Comparison of ENCODE assay signal across 7 mouse cellular contexts in the genomic region with DNA sequence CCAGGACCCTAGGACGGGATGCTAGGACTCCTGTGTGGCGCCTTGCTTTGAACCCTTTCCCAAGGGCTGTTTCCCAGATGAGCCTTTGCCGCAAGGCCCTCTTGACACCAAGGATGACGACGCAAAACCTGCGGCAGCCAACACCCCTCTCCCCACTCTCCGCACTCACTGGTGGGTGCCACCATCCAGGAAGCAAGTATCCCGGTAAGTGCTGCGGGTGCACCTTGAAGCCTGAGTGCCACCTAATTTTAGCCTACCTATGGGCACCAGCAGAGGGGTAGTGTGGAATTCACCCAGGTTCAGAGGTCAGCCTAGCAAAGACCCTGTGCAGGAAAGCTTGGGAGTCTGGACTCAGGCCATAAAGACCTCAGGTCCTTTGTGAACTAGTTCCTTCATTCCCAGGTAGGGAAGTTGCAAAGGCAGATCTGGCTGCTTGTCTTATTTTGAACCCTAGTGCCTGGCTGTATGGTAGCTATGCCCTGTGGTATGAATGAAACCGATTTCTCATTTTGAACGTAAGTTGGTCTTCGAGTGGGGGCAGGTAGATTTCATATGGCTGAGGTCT. TPM values are rescaled to one million over a fixed set of nuclear protein-coding genes. Genes with fewer than 3 reads are reported as not detected.
A peak's percentile ranks its signal among the peaks of the same experiment; 100 is the strongest.
DNase-seq lines count a peak whose midpoint lies in the region; ATAC-seq and TF ChIP-seq lines count a peak whose summit lies in the region.

No protein-coding gene starts in this region.

- ATAC-seq in forebrain, embryonic 13.5 days = peak; percentile 16; the same call in 1 of the 2 replicates
- no peak for ATAC-seq in liver, embryonic 14.5 days (ENCODE audit: insufficient read depth)
- no peak for ATAC-seq in activated CD4-positive, CD25-positive, alpha-beta regulatory T cell, adult 4 months

- peak; percentile 56 to 69 for DNase-seq in right cerebral cortex, postnatal 10 days (ENCODE audit: low spot score in 2 of 2)
- DNase-seq in right cerebral cortex, postnatal 36 days (ENCODE audit: low spot score in 2 of 2) = no peak
- DNase-seq in liver, embryonic 14.5 days (ENCODE audit: low read depth in 3 of 3, low spot score in 3 of 3) = no peak
- DNase-seq in adrenal gland, postnatal 36 days = no peak
- DNase-seq in adrenal gland, postnatal 14 days = no peak

- H3K27me3 ChIP-seq in forebrain, embryonic 13.5 days = peaks cover 34% of the 10 kb centered on the region
- peaks cover 26% of the 10 kb centered on the region for H3K27me3 ChIP-seq in liver, embryonic 14.5 days (ENCODE audit: control insufficient read depth, insufficient read depth, low read length)

- TF ChIP-seq EP300 in liver, embryonic 14.5 days (IDR thresholded peaks at IDR 0.05; ENCODE audit: low read depth) = no peak

- peak overlapping the region; percentile 57; the same call in 1 of the 2 replicates for H3K9ac ChIP-seq in forebrain, embryonic 13.5 days
- no peak overlapping the region for H3K9ac ChIP-seq in liver, embryonic 14.5 days (replicated peaks)

- no peaks in the 10 kb centered on the region for H3K9me3 ChIP-seq in forebrain, embryonic 13.5 days (replicated peaks)
- no peaks in the 10 kb centered on the region for H3K9me3 ChIP-seq in liver, embryonic 14.5 days (ENCODE audit: control insufficient read depth, low read length)

- peak overlapping the region; percentile 33 for H3K4me3 ChIP-seq in forebrain, embryonic 13.5 days
- H3K4me3 ChIP-seq in liver, embryonic 14.5 days (ENCODE audit: insufficient read depth in 1 of 2, low read depth in 2 of 2, low read length in 2 of 2) = peak overlapping the region in 1 of 2 experiments; percentile 13; a peak in 1 of 4 replicates

- 27% methylated on average over 12 of the region's 12 CpGs for WGBS in forebrain, embryonic 13.5 days
- 24% methylated on average over 12 of the region's 12 CpGs for WGBS in liver, embryonic 14.5 days (ENCODE audit: insufficient replicate concordance)

- no peak for TF ChIP-seq CTCF in liver, embryonic 14.5 days (IDR thresholded peaks at IDR 0.05; ENCODE audit: low read depth)

- H3K4me1 ChIP-seq in forebrain, embryonic 13.5 days = peaks cover 9% of the 10 kb centered on the region; the same call in 1 of the 2 replicates
- peaks cover 0 to 3% of the 10 kb centered on the region in 2 experiments; a peak in 1 of 4 replicates for H3K4me1 ChIP-seq in liver, embryonic 14.5 days (replicated peaks; ENCODE audit: control insufficient read depth in 2 of 2, insufficient read depth in 2 of 2, low read length in 1 of 2)

- peak overlapping the region; percentile 61 for H3K4me2 ChIP-seq in forebrain, embryonic 13.5 days
- H3K4me2 ChIP-seq in liver, embryonic 14.5 days (ENCODE audit: low read depth) = peak overlapping the region; percentile 35; the same call in 1 of the 2 replicates

- H3K27ac ChIP-seq in forebrain, embryonic 13.5 days = no peak overlapping the region
- no peak overlapping the region for H3K27ac ChIP-seq in liver, embryonic 14.5 days

- no peaks in the 10 kb centered on the region for H3K36me3 ChIP-seq in forebrain, embryonic 13.5 days (ENCODE audit: poor library complexity, severe bottlenecking)
- no peaks in the 10 kb centered on the region for H3K36me3 ChIP-seq in liver, embryonic 14.5 days (replicated peaks; ENCODE audit: control insufficient read depth, insufficient read depth, low read depth)

RNA-seq across cellular contexts. Expression of a gene that starts 0.8 kb away (rescaled TPM):
- polyA plus RNA-seq in forebrain, embryonic 13.5 days (2015; fragmentation: Nextera tagmentation; extraction: Ambion mirVana) = 56.7 and 73.0 TPM in 2 replicates
- polyA plus RNA-seq in liver, embryonic 14.5 days (2012; rRNA removed) = 2.0 and 2.4 TPM in 2 replicates
- 0.42 and 0.63 TPM in 2 replicates for polyA plus RNA-seq in liver, embryonic 14.5 days (2014; fragmentation: Nextera tagmentation; extraction: Ambion mirVana)
- under 1 TPM in 1 of 2 experiments, not detected in 1; 0.11 TPM for polyA plus RNA-seq in activated CD4-positive, CD25-positive, alpha-beta regulatory T cell, adult 4 months (2017; shearing (Covaris generic))
- 1 to 10 TPM; 3.5 to 4.7 TPM for total RNA-seq in adrenal gland, postnatal 36 days (2021)
- 3.5 and 6.6 TPM in 2 replicates for total RNA-seq in adrenal gland, postnatal 14 days (2021)

RNA-seq across cellular contexts. Expression of a gene that starts 33.4 kb away (rescaled TPM):
- 20.4 and 22.3 TPM in 2 replicates for polyA plus RNA-seq in forebrain, embryonic 13.5 days (2015; fragmentation: Nextera tagmentation; extraction: Ambion mirVana)
- polyA plus RNA-seq in liver, embryonic 14.5 days (2012; rRNA removed) = 3.4 and 4.7 TPM in 2 replicates
- polyA plus RNA-seq in liver, embryonic 14.5 days (2014; fragmentation: Nextera tagmentation; extraction: Ambion mirVana) = 5.5 and 5.6 TPM in 2 replicates
- polyA plus RNA-seq in activated CD4-positive, CD25-positive, alpha-beta regulatory T cell, adult 4 months (2017; shearing (Covaris generic)) = 10 to 100 TPM; 11.3 to 13.2 TPM
- 10 to 100 TPM; 69.6 to 69.9 TPM for total RNA-seq in adrenal gland, postnatal 36 days (2021)
- total RNA-seq in adrenal gland, postnatal 14 days (2021) = 44.8 and 47.3 TPM in 2 replicates

Comparison
In these comparisons a context has a peak if more than half of its experiments do, and no peak if none do; other contexts are left out.
1. DNase-seq: peak in right cerebral cortex, postnatal 10 days (2 of 2); none in right cerebral cortex, postnatal 36 days (0 of 2), liver, embryonic 14.5 days (0 of 3), adrenal gland, postnatal 36 days (0 of 2) and adrenal gland, postnatal 14 days (single experiment).
2. RNA of a gene that starts 0.8 kb away (polyA plus RNA-seq): 56.7 to 73.0 TPM in forebrain, embryonic 13.5 days; 0.42 to 2.4 TPM in liver, embryonic 14.5 days and 0.11 TPM in activated CD4-positive, CD25-positive, alpha-beta regulatory T cell, adult 4 months; every median in the first group is over 10 times any median in the second.